Mouse (Mus musculus) gastrocnemius, postnatal 10 days (tissue): ENCODE data around the gene Olfr293. TPM values are rescaled to one million over a fixed set of nuclear protein-coding genes. Genes with fewer than 3 reads are reported as not detected.

Experiments
- DNase-seq: peaks from one replicate; pipeline ENCODE4 v3.0.0; 2021; ENCODE audit warnings: mixed read lengths
- long read RNA-seq, 2 experiments: library from polyadenylated mRNA; stranded (forward); transcript quantifications; one replicate each; pipeline ENCODE4 v2.0.0; 2021
- total RNA-seq, 2 experiments: library from RNA; stranded (reverse); gene quantifications; 2 replicates each; pipeline ENCODE4 v1.2.3; 2021

The Olfr293 gene
- total RNA-seq: not detected
- long read RNA-seq, experiment 1: 0 reads
- long read RNA-seq, experiment 2: 0 reads

- no peak for DNase-seq
Measured at GRCm38 (mm10) chr7:86648761-86649160, at the start of gene Olfr293. TSS of gene Olfr293 (plus strand) at chr7:86649061.

GRCm38 (mm10) chr7:86616543-86616942 is 32.3 kb upstream of the Olfr293 start, which contains the start of gene Olfr294:
TSS of gene Olfr294 (minus strand) at chr7:86616643.
- no peak for DNase-seq

- DNase-seq: no peak
Measured at GRCm38 (mm10) chr7:86688030-86688429, 39.2 kb downstream of the Olfr293 start, which contains the start of gene Olfr292. TSS of gene Olfr292 (plus strand) at chr7:86688330.

Other genes starting within 250 kb of the Olfr293 start
- not detected for gene Olfr301, start 245.2 kb upstream of the Olfr293 start, total RNA-seq
- gene Olfr299, start 189.1 kb upstream of the Olfr293 start, total RNA-seq: not detected
- not detected for gene Olfr298, start 156.6 kb upstream of the Olfr293 start, total RNA-seq
- not detected for gene Olfr297, start 129.1 kb upstream of the Olfr293 start, total RNA-seq
- gene Olfr295, start 65.2 kb upstream of the Olfr293 start, total RNA-seq: not detected
- not detected for gene Olfr294, start 32.4 kb upstream of the Olfr293 start, total RNA-seq
- not detected for gene Olfr292, start 39.3 kb downstream of the Olfr293 start, total RNA-seq
- under 1 TPM in 1 of 2 experiments, not detected in 1; 0.20 TPM for gene Folh1, start 126.9 kb downstream of the Olfr293 start, total RNA-seq
- not detected for gene Vmn2r77, start 146.0 kb downstream of the Olfr293 start, total RNA-seq